Mouse (Mus musculus) ES-E14 (cell line): ENCODE data around the gene Cideb.

ENCODE experiments used
- CHD2 ChIP-seq: IDR thresholded peaks from 2 replicates; pipeline ENCODE4 v1.6.1; 2014; ENCODE audit warnings: mild to moderate bottlenecking, low read depth, low read length, inconsistent platforms
- HCFC1 ChIP-seq: IDR thresholded peaks from 2 replicates; pipeline ENCODE4 v1.6.1; 2012; ENCODE audit warnings: low read length, inconsistent platforms, borderline replicate concordance; ENCODE audit not compliant: insufficient read depth
- MAFK ChIP-seq: IDR thresholded peaks from 2 replicates; pipeline ENCODE4 v1.6.1; 2014; ENCODE audit warnings: mild to moderate bottlenecking, low read depth, low read length, inconsistent platforms; ENCODE audit not compliant: insufficient read depth
- ZNF384 ChIP-seq: IDR thresholded peaks from 2 replicates; pipeline ENCODE4 v1.6.1; 2012; ENCODE audit warnings: low read depth, low read length, inconsistent platforms

DNA sequence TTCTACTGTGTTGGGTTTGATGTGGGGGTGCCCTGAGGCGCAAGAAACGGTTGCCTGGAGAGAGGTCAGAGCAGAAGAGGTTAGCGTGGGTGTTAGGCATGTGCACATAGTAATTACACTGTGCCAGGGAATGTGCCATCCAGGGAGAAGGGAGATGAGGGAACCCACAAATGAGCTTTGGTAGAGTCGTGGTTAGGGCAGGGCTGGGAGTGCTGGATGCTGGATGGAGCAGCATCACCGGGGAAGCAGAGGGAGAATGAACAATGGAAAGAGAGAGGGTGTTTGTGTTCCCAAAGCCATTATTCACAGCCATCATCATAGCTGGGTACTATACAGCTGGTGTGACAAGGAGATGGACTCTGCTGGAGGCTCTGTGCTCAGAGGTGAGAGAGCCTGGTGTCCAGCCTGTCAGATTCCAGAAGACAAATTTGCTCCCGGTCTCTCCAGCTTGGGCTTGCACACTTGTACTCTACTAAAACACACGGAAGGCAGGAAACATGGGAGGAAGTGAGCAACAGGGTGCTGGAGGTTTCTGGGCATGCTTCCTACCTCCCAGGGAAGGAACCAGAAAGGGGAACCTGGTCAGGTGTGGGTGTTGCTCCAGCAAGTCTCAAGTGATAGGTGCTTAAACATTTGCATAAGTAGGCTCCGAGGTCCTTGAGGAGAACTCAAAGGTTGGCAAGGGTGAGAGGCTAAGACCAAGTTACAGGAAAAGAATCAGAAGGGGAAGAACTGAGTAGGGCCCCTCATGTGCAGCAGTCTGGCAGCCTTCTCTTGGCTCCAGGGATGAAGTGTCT, 30.2 kb downstream of the Cideb start:
- no peak for TF ChIP-seq CHD2
- no peak for TF ChIP-seq MAFK
- no peak for TF ChIP-seq ZNF384
- no peak for TF ChIP-seq HCFC1
